Mouse (Mus musculus) skeletal muscle tissue, adult 2 months (tissue): ENCODE measurements around the gene Gm49380.

ENCODE experiments used
- DNase-seq: peaks from one replicate; pipeline ENCODE4 v3.0.0-alpha.2; 2012; ENCODE audit warnings: low read depth, low spot score

Gm49380 gene

GRCm38 (mm10) chr9:44047071-44047470 is 66.2 kb downstream of the Gm49380 start:
- no peak for DNase-seq

- DNase-seq, result no peak
Measured at GRCm38 (mm10) chr9:44046426-44046825, 66.9 kb downstream of the Gm49380 start.

GRCm38 (mm10) chr9:44045884-44046272 is 67.4 kb downstream of the Gm49380 start:
- DNase-seq, result no peak

- no peak for DNase-seq
Measured at GRCm38 (mm10) chr9:44045158-44045883, 68.0 kb downstream of the Gm49380 start.

- DNase-seq, result no peak
Measured at GRCm38 (mm10) chr9:44044426-44045157, 68.7 kb downstream of the Gm49380 start.

- no peak for DNase-seq
Measured at GRCm38 (mm10) chr9:44043708-44044425, 69.4 kb downstream of the Gm49380 start.

- peak; percentile 47 for DNase-seq
Measured at GRCm38 (mm10) chr9:44042836-44043707, 70.2 kb downstream of the Gm49380 start, which contains the start of gene Thy1. TSS of gene Thy1 (plus strand) at chr9:44043384.

GRCm38 (mm10) chr9:44042396-44042680 is 71.0 kb downstream of the Gm49380 start:
- no peak for DNase-seq

GRCm38 (mm10) chr9:44041511-44042395 is 71.5 kb downstream of the Gm49380 start:
- DNase-seq, result no peak

- DNase-seq, result no peak
Measured at GRCm38 (mm10) chr9:44037106-44037505, 76.2 kb downstream of the Gm49380 start.

- DNase-seq, result no peak
Measured at GRCm38 (mm10) chr9:44033957-44034727, 79.2 kb downstream of the Gm49380 start.

GRCm38 (mm10) chr9:44033317-44033716 is 80.0 kb downstream of the Gm49380 start:
- no peak for DNase-seq

- DNase-seq, result no peak
Measured at GRCm38 (mm10) chr9:44031946-44032345, 81.4 kb downstream of the Gm49380 start.

- DNase-seq, result no peak
Measured at GRCm38 (mm10) chr9:44031079-44031478, 82.2 kb downstream of the Gm49380 start.

GRCm38 (mm10) chr9:44030646-44031045 is 82.7 kb downstream of the Gm49380 start:
- no peak for DNase-seq

GRCm38 (mm10) chr9:44029580-44030236 is 83.6 kb downstream of the Gm49380 start:
- no peak for DNase-seq

- DNase-seq, result no peak
Measured at GRCm38 (mm10) chr9:44024096-44024495, 89.2 kb downstream of the Gm49380 start.

GRCm38 (mm10) chr9:44022100-44022847 is 91.0 kb downstream of the Gm49380 start:
- no peak for DNase-seq

- no peak for DNase-seq
Measured at GRCm38 (mm10) chr9:44020001-44020400, 93.3 kb downstream of the Gm49380 start.
